In the genomic region with DNA sequence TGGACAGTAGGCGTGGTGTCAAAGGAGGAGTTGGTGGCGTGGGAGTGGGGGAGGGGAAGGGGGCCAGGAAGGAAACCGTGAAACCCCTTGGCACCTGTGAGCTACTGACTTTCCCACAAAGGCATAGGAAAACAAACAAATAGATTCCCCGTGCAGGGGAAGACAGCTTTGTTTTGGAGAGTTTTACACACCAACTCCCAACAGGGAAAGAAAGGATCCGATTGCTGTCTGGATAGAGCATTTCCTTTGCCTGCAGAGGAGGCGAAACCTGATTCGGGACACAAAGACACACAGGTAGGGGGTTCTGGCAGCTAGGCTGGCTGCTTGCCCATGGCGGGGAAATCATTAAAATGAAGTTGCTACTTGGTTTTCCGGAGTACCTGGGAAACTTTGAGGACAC, we compare ENCODE assay signal across 8 mouse cellular contexts.
DNase-seq lines count a peak whose midpoint lies in the region; ATAC-seq and TF ChIP-seq lines count a peak whose summit lies in the region.

No protein-coding gene starts in this region.

- ATAC-seq in hindbrain, embryonic 13.5 days (ENCODE audit: low FRiP score): no peak
- no peak for ATAC-seq in limb, embryonic 13.5 days (ENCODE audit: low FRiP score, low read depth)
- ATAC-seq in stomach, postnatal 0 days (ENCODE audit: low FRiP score, low TSS enrichment): no peak

- intact Hi-C loops in left cerebral cortex, postnatal 25 days (cut with DNase I): no loop called here

- peaks cover 7% of the 10 kb centered on the region; the same call in 1 of the 2 replicates for H3K4me1 ChIP-seq in hindbrain, embryonic 13.5 days (replicated peaks)
- H3K4me1 ChIP-seq in limb, embryonic 13.5 days: peaks cover 24% of the 10 kb centered on the region
- no peaks in the 10 kb centered on the region for H3K4me1 ChIP-seq in stomach, postnatal 0 days (replicated peaks; ENCODE audit: control insufficient read depth, insufficient read depth)

- H3K9ac ChIP-seq in hindbrain, embryonic 13.5 days: no peak overlapping the region
- H3K9ac ChIP-seq in limb, embryonic 13.5 days: 0 out of 2 replicates have a peak overlapping the region, but pooled peaks have one; percentile 31
- H3K9ac ChIP-seq in stomach, postnatal 0 days (ENCODE audit: low read length): 0 out of 2 replicates have a peak overlapping the region, but pooled peaks have one; percentile 23

- H3K27me3 ChIP-seq in hindbrain, embryonic 13.5 days: no peaks in the 10 kb centered on the region
- no peaks in the 10 kb centered on the region; the same call in 1 of the 2 replicates for H3K27me3 ChIP-seq in limb, embryonic 13.5 days
- no peaks in the 10 kb centered on the region; the same call in 1 of the 2 replicates for H3K27me3 ChIP-seq in stomach, postnatal 0 days (ENCODE audit: control insufficient read depth, insufficient read depth, low read length)

- TF ChIP-seq EP300 in stomach, postnatal 0 days (optimal IDR thresholded peaks at IDR 0.05): no peak

- peak overlapping the region; percentile 20 for H3K4me2 ChIP-seq in hindbrain, embryonic 13.5 days
- H3K4me2 ChIP-seq in limb, embryonic 13.5 days (replicated peaks): peak overlapping the region; percentile 58
- peak overlapping the region; percentile 49 for H3K4me2 ChIP-seq in stomach, postnatal 0 days (replicated peaks; ENCODE audit: low read depth)

- DNase-seq in thymus, postnatal 4 days: peak; percentile 10
- no peak for DNase-seq in thymus, adult 18-20 months
- DNase-seq in stomach, postnatal 0 days (ENCODE audit: low spot score): peak; percentile 26
- no peak for DNase-seq in left cerebral cortex, postnatal 25 days (ENCODE audit: low spot score in 2 of 2)
- no peak for DNase-seq in gastrocnemius, postnatal 4 days (ENCODE audit: low spot score in 2 of 2)
- DNase-seq in urinary bladder, postnatal 36 days (ENCODE audit: low spot score in 2 of 2): no peak

- no peak overlapping the region for H3K4me3 ChIP-seq in hindbrain, embryonic 13.5 days
- peak overlapping the region; percentile 27 for H3K4me3 ChIP-seq in limb, embryonic 13.5 days
- peak overlapping the region; percentile 32 for H3K4me3 ChIP-seq in stomach, postnatal 0 days (ENCODE audit: low read depth, low read length)

- H3K9me3 ChIP-seq in hindbrain, embryonic 13.5 days: no peaks in the 10 kb centered on the region
- no peaks in the 10 kb centered on the region for H3K9me3 ChIP-seq in limb, embryonic 13.5 days
- no peaks in the 10 kb centered on the region for H3K9me3 ChIP-seq in stomach, postnatal 0 days (ENCODE audit: control insufficient read depth, low read length)

- H3K36me3 ChIP-seq in hindbrain, embryonic 13.5 days: no peaks in the 10 kb centered on the region
- H3K36me3 ChIP-seq in limb, embryonic 13.5 days: no peaks in the 10 kb centered on the region
- H3K36me3 ChIP-seq in stomach, postnatal 0 days (ENCODE audit: control insufficient read depth, insufficient read depth, low read length): no peaks in the 10 kb centered on the region

- H3K27ac ChIP-seq in hindbrain, embryonic 13.5 days: no peak overlapping the region
- H3K27ac ChIP-seq in limb, embryonic 13.5 days: no peak overlapping the region
- H3K27ac ChIP-seq in stomach, postnatal 0 days (replicated peaks): no peak overlapping the region

- WGBS in hindbrain, embryonic 13.5 days: 21% methylated on average over 9 of the region's 9 CpGs
- 7% methylated on average over 9 of the region's 9 CpGs for WGBS in limb, embryonic 13.5 days
- 14% methylated on average over 9 of the region's 9 CpGs for WGBS in stomach, postnatal 0 days

- no peak for TF ChIP-seq CTCF in stomach, postnatal 0 days (IDR thresholded peaks at IDR 0.05; ENCODE audit: low read depth)

Comparison
In these comparisons a context has a peak if more than half of its experiments do, and no peak if none do; other contexts are left out.
1. DNase-seq: peak in thymus, postnatal 4 days (single experiment) and stomach, postnatal 0 days (single experiment); none in thymus, adult 18-20 months (0 of 2), left cerebral cortex, postnatal 25 days (0 of 2), gastrocnemius, postnatal 4 days (0 of 2) and urinary bladder, postnatal 36 days (0 of 2).
2. Peak in every context shown above with its lines, with median percentiles within 50 percentile points of each other: H3K4me2 ChIP-seq.